Mouse (Mus musculus): ENCODE results near the gene Nrxn1. TPM values are rescaled to one million over a fixed set of nuclear protein-coding genes. Genes with fewer than 3 reads are reported as not detected.

The Nrxn1 gene
- total and polyA plus RNA-seq, 2 experiments: 2.9 to 13.9 TPM

DNA sequence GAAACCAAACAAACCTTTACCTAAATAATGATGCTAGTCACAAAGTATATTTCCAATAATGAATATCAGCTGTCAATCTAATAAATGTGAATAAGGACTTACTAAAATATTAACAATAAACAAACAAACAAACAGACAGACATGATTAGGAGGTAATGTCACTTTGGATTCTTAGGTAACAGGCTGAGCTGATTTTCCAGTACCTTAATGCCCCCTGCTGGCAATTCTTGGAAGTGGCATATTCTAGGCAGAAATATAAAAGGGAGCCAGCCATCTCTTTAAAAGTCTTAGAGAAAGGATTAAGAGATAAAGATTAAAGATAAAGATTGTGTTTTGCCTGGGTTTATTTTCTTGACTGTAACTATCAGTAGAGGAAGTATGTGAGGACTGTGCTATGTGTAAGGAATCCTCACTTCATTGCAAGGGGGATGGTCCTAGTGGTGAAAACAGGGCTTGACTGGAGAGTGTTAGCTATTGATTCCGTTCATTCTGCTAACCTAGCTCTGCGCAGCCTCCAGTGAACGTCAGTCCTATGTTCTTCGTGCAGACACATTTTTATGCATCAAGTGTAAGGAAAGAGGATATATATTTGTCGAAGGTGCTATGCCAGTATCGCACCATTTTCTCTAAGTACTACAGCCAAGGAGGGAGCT, 591.7 kb downstream of the Nrxn1 start:
- peak; percentile 24 for DNase-seq (ENCODE audit: extremely low read depth, low read depth, low spot score)
- no peaks in the 10 kb centered on the region for H3K36me3 ChIP-seq (ENCODE audit: control insufficient read depth, insufficient read depth, low read length)
- H3K79me2 ChIP-seq (ENCODE audit: control insufficient read depth, insufficient read depth, low read length): no peaks in the 10 kb centered on the region
- TF ChIP-seq POLR2A (IDR thresholded peaks at IDR 0.05; ENCODE audit: extremely low read depth, insufficient read depth, low read length): no peak
- peak; percentile 33 for TF ChIP-seq CTCF (IDR thresholded peaks at IDR 0.05; ENCODE audit: low read depth, low read length)
- no peak overlapping the region for H3K9ac ChIP-seq (ENCODE audit: low read depth, low read length)
- H3K27ac ChIP-seq (replicated peaks; ENCODE audit: insufficient read depth, low read depth, low read length): no peak overlapping the region
- H3K27me3 ChIP-seq (ENCODE audit: control insufficient read depth, insufficient read depth, low read length): no peaks in the 10 kb centered on the region
- H3K4me1 ChIP-seq (ENCODE audit: control insufficient read depth, insufficient read depth, low read length): no peaks in the 10 kb centered on the region
- no peak overlapping the region for H3K4me3 ChIP-seq (ENCODE audit: insufficient read depth, low read depth, low read length)
- 45% methylated on average over 6 of the region's 6 CpGs for WGBS

DNA sequence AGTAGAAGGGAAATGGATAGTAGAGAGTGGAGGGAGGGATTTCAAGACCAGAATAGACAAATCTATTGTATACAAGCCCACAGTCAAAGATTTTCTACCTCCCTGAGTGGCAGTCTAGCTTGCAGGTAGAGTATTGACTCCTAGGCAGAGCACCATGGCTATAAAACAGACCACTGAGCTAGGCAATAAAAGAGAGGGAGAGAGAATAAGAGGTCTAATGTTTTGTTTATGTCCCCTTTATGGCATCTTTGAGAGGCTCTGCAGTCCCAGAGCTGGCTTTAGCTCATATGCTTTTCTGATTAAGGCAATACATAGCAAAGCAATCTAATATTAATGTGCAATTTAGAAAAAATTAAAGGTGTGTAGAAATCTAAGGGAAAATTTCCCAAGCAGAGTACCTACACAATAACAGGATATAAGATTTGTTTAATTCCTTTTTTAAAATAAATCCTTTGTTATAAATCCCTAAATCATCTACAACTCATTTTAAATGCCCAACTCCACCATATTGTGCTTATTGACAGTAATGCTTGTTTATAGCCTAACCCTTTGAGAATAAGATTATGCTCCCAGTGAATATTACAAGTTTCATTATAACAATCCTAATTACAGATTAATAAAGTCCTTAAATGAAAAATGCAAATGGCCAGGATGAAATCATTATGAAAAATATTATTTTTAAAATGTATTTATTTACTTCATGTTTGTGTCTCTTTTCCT, 613.2 kb downstream of the Nrxn1 start:
- no peaks in the 10 kb centered on the region for H3K27me3 ChIP-seq (ENCODE audit: control insufficient read depth, insufficient read depth, low read length)
- TF ChIP-seq POLR2A (IDR thresholded peaks at IDR 0.05; ENCODE audit: extremely low read depth, insufficient read depth, low read length) (no peak), CTCF (IDR thresholded peaks at IDR 0.05; ENCODE audit: low read depth, low read length) (no peak)
- DNase-seq (ENCODE audit: extremely low read depth, low read depth, low spot score): no peak
- no peaks in the 10 kb centered on the region for H3K79me2 ChIP-seq (ENCODE audit: control insufficient read depth, insufficient read depth, low read length)
- no peak overlapping the region for H3K27ac ChIP-seq (replicated peaks; ENCODE audit: insufficient read depth, low read depth, low read length)
- no peak overlapping the region for H3K9ac ChIP-seq (ENCODE audit: low read depth, low read length)
- no peak overlapping the region for H3K4me3 ChIP-seq (ENCODE audit: insufficient read depth, low read depth, low read length)
- no peaks in the 10 kb centered on the region for H3K36me3 ChIP-seq (ENCODE audit: control insufficient read depth, insufficient read depth, low read length)
- H3K4me1 ChIP-seq (ENCODE audit: control insufficient read depth, insufficient read depth, low read length): no peaks in the 10 kb centered on the region

DNA sequence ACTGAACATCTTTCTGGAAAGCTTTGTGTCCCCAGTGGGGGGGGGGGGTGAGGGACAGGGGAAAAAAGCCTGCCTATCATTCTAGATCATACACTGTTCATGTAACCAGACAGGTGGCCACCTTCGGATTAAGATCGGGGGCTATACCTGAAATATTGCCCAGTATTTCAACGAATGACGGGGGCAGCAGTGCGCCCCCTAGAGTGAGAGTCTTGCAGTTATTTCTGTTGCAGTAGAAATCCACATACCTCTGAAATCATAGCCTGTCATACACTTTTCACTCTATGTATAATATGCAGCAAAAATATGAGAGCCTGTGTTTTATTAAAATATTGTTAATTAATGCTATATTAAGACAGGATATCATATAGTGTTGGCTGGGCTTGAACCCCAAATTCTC, 636.1 kb downstream of the Nrxn1 start:
- no peak overlapping the region for H3K27ac ChIP-seq (replicated peaks; ENCODE audit: insufficient read depth, low read depth, low read length)
- DNase-seq (ENCODE audit: extremely low read depth, low read depth, low spot score): no peak

DNA sequence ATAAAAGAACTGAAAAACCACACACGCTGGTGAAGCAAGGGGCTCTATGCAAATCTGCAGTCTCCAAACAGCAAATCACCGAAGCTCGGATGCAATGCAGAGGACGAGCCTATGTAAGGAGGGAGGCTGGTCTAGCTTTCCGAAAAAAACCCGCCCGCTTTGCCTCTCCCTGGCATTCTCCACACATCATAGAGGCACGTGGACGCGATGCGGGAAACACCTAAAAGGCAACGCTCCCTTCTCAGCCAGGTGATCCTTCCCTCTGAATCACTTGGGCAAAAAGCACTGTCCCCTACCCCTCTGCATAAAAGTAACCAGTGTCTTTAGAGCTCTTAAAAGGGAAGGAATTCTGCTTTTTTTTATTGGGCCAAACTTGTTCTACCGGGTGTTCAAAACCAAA, 637.0 kb downstream of the Nrxn1 start:
- Histone ChIP-seq H3K36me3 (ENCODE audit: control insufficient read depth, insufficient read depth, low read length) (no peaks in the 10 kb centered on the region), H3K4me3 (ENCODE audit: insufficient read depth, low read depth, low read length) (no peak overlapping the region), H3K27ac (replicated peaks; ENCODE audit: insufficient read depth, low read depth, low read length) (no peak overlapping the region), H3K27me3 (ENCODE audit: control insufficient read depth, insufficient read depth, low read length) (peaks cover 14% of the 10 kb centered on the region), H3K9ac (ENCODE audit: low read depth, low read length) (no peak overlapping the region), H3K79me2 (ENCODE audit: control insufficient read depth, insufficient read depth, low read length) (no peaks in the 10 kb centered on the region), H3K4me1 (ENCODE audit: control insufficient read depth, insufficient read depth, low read length) (no peaks in the 10 kb centered on the region)
- WGBS: 3% methylated on average over 13 of the region's 13 CpGs
- TF ChIP-seq CTCF (IDR thresholded peaks at IDR 0.05; ENCODE audit: low read depth, low read length): no peak
- no peak for TF ChIP-seq POLR2A (IDR thresholded peaks at IDR 0.05; ENCODE audit: extremely low read depth, insufficient read depth, low read length)
- DNase-seq (ENCODE audit: extremely low read depth, low read depth, low spot score): no peak

More for the DNA sequence above, 636.1 kb downstream of the Nrxn1 start:
- H3K9ac ChIP-seq (ENCODE audit: low read depth, low read length): no peak overlapping the region
- WGBS: 35% methylated on average over 5 of the region's 5 CpGs
- no peaks in the 10 kb centered on the region for H3K79me2 ChIP-seq (ENCODE audit: control insufficient read depth, insufficient read depth, low read length)
- peaks cover 14% of the 10 kb centered on the region for H3K27me3 ChIP-seq (ENCODE audit: control insufficient read depth, insufficient read depth, low read length)
- no peak for TF ChIP-seq CTCF (IDR thresholded peaks at IDR 0.05; ENCODE audit: low read depth, low read length)
- no peak for TF ChIP-seq POLR2A (IDR thresholded peaks at IDR 0.05; ENCODE audit: extremely low read depth, insufficient read depth, low read length)
- H3K4me3 ChIP-seq (ENCODE audit: insufficient read depth, low read depth, low read length): no peak overlapping the region
- no peaks in the 10 kb centered on the region for H3K4me1 ChIP-seq (ENCODE audit: control insufficient read depth, insufficient read depth, low read length)
- no peaks in the 10 kb centered on the region for H3K36me3 ChIP-seq (ENCODE audit: control insufficient read depth, insufficient read depth, low read length)

DNA sequence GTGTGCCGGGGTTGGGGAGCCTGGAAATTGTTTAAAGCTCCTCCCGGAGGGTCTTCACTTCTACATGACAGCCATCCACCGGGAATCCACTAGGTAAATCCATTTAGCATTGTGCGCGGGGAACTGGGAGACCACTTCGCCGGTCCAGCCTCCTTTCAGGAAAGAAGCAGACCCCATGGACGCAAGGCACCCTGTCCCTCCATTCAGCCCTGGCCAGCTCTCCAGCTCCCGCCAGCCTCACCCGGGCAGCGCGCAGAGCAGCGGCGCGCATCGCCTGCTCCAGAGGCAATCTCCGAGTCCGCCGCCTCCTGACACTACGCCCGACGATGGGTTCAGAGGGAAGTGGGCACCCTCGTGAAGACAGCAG, 637.5 kb downstream of the Nrxn1 start:
- peaks cover 14% of the 10 kb centered on the region for H3K27me3 ChIP-seq (ENCODE audit: control insufficient read depth, insufficient read depth, low read length)
- H3K27ac ChIP-seq (replicated peaks; ENCODE audit: insufficient read depth, low read depth, low read length): no peak overlapping the region
- H3K36me3 ChIP-seq (ENCODE audit: control insufficient read depth, insufficient read depth, low read length): no peaks in the 10 kb centered on the region
- H3K9ac ChIP-seq (ENCODE audit: low read depth, low read length): no peak overlapping the region
- WGBS: 2% methylated on average over 23 of the region's 23 CpGs
- no peak for DNase-seq (ENCODE audit: extremely low read depth, low read depth, low spot score)
- H3K4me1 ChIP-seq (ENCODE audit: control insufficient read depth, insufficient read depth, low read length): no peaks in the 10 kb centered on the region
- H3K79me2 ChIP-seq (ENCODE audit: control insufficient read depth, insufficient read depth, low read length): no peaks in the 10 kb centered on the region
- TF ChIP-seq CTCF (IDR thresholded peaks at IDR 0.05; ENCODE audit: low read depth, low read length) (no peak), POLR2A (IDR thresholded peaks at IDR 0.05; ENCODE audit: extremely low read depth, insufficient read depth, low read length) (no peak)
- H3K4me3 ChIP-seq (ENCODE audit: insufficient read depth, low read depth, low read length): no peak overlapping the region
